Mouse (Mus musculus) heart, adult 2 months (tissue): ENCODE data around the gene Cops7b.
"Not testable (repeated sequence)": the region's sequence is repeated elsewhere in the genome, so short reads cannot be mapped to it uniquely, and the experiment has no call there.

Experiments used
- CTCF ChIP-seq: fragments of 200-600 bp; IDR thresholded peaks from 2 replicates; pipeline ENCODE4 v1.8.1; 2022; ENCODE audit warnings: antibody characterized with exemption, mild to moderate bottlenecking, moderate library complexity
- EP300 ChIP-seq: fragments of 200-500 bp; IDR thresholded peaks from 2 replicates; pipeline ENCODE4 v1.6.1; 2011; ENCODE audit warnings: low read depth, low read length, control low read depth; ENCODE audit not compliant: insufficient read depth

- TF ChIP-seq CTCF, result peak; percentile 31
- TF ChIP-seq EP300, result not testable (repeated sequence)
These were observed 43.1 kb upstream of the Cops7b start for GRCm38 (mm10) chr1:86539583-86539982.
